Mouse (Mus musculus) lung, adult 2 months (tissue): ENCODE data around the gene Zdhhc19.

ENCODE experiments used
- CTCF ChIP-seq: fragments of 200-500 bp; IDR thresholded peaks from 2 replicates; pipeline ENCODE4 v1.5.1; 2011; ENCODE audit warnings: mild to moderate bottlenecking, low read length, control low read depth; ENCODE audit not compliant: insufficient read depth
- POLR2A ChIP-seq: fragments of 200-500 bp; IDR thresholded peaks from 2 replicates; pipeline ENCODE4 v1.6.1; 2011; ENCODE audit warnings: low read depth, mild to moderate bottlenecking, control low read depth, low read length, borderline replicate concordance; ENCODE audit errors: extremely low read depth

DNA sequence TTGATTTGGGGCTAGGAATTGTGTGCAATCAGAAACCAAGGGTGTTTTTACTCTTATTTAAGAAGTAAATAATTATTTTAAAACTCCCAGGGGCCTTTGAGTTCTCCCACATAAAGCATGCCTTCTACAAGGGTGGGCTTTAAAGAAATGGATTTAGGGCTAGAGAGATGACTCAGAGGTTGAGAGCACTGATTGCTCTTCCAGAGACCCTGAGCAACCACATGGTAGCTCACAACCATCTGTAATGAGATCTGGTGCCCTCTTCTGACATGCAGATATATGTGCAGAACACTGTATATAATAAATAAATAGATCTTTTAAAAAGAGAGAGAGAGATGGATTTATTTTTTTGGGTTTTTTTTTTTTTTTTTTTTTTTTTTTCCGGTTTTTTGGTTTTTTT lies 31.2 kb upstream of the Zdhhc19 start:
- TF ChIP-seq CTCF: no peak
- no peak for TF ChIP-seq POLR2A
